Mouse (Mus musculus): Measurements from ENCODE around the gene Cd99l2. TPM values are rescaled to one million over a fixed set of nuclear protein-coding genes. Genes with fewer than 3 reads are reported as not detected.

Cd99l2 gene
- polyA plus RNA-seq, 1 experiment: 6.2 TPM

DNA sequence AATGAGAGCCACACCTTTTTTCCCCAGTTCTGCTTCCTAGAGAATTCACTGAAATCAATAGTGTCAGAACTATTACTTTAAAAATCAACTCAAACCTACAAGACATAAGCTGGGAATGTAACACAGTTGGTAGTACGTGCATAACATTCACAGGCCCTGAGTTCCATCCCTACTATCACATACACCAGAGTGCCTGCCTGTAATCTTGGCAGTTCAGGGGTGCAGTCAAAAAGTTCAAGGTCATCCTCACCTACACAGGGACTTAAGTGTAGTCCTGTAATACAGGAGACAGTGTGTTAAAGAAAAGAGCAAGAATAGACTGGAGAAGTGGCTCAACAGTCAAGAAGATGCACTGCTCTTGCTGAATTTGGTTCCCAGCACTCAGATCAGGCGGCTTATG lies 10.4 kb downstream of the Cd99l2 start:
- Histone ChIP-seq H3K27ac (ENCODE audit: control insufficient read depth, insufficient read depth, low read depth, low read length, poor library complexity) (no peak overlapping the region), H3K4me3 (replicated peaks; ENCODE audit: control insufficient read depth, low read depth, low read length) (no peak overlapping the region), H3K4me1 (ENCODE audit: control insufficient read depth, insufficient read depth, low read length) (no peaks in the 10 kb centered on the region)
- no peak for TF ChIP-seq CTCF (IDR thresholded peaks at IDR 0.05; ENCODE audit: control insufficient read depth, insufficient read depth, low read length)
- TF ChIP-seq POLR2A (IDR thresholded peaks at IDR 0.05; ENCODE audit: borderline replicate concordance, control insufficient read depth, low read depth, low read length): no peak
- 81% methylated on average over 2 of the region's 2 CpGs for WGBS

DNA sequence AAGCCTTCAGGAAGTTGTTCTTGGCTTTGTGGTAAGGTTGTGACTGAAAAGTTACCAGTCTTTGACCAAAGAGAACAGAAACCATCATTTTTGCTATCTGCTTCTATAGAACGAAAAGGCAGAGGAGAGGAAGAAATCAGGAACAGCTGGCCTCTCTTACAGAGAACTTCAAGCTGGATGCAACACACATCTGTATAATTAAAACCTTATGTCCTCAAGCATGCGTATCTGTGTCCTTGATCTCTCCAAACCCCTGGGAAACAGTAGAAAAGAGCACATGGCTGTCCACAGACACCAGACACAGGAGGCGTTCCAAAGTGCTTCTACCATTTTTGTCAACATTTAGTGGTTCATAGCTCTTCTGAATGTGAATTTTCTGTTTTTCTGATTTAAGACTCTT lies 16.7 kb downstream of the Cd99l2 start:
- Histone ChIP-seq H3K27ac (ENCODE audit: control insufficient read depth, insufficient read depth, low read depth, low read length, poor library complexity) (no peak overlapping the region), H3K4me1 (ENCODE audit: control insufficient read depth, insufficient read depth, low read length) (peaks cover 2% of the 10 kb centered on the region)

DNA sequence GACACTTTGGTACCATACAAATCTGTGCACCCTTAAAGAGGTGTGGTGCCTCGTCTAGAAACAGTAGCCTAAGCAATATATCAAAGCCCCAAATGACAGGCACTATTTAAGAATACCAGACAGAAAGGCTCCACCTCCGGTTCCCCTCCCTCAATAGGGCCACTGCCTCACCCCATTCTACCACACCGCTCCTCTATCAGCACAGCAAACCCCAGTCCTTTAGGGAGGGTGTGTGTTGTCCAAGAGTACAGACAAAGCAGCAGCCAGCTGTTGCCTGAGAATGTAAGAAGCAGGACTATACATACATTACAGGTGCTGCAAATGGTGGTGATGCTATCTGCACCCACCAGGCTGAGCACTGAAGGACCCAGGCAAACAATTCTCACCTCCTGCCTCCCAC lies 17.2 kb downstream of the Cd99l2 start:
- Histone ChIP-seq H3K4me1 (ENCODE audit: control insufficient read depth, insufficient read depth, low read length) (peaks cover 2% of the 10 kb centered on the region), H3K4me3 (replicated peaks; ENCODE audit: control insufficient read depth, low read depth, low read length) (no peak overlapping the region), H3K27ac (ENCODE audit: control insufficient read depth, insufficient read depth, low read depth, low read length, poor library complexity) (no peak overlapping the region)
- TF ChIP-seq CTCF (IDR thresholded peaks at IDR 0.05; ENCODE audit: control insufficient read depth, insufficient read depth, low read length): no peak
- WGBS: 34% methylated on average over 3 of the region's 3 CpGs

More for the DNA sequence above, 16.7 kb downstream of the Cd99l2 start:
- 48% methylated on average over 3 of the region's 3 CpGs for WGBS
- TF ChIP-seq POLR2A (IDR thresholded peaks at IDR 0.05; ENCODE audit: borderline replicate concordance, control insufficient read depth, low read depth, low read length) (no peak), CTCF (IDR thresholded peaks at IDR 0.05; ENCODE audit: control insufficient read depth, insufficient read depth, low read length) (no peak)
- no peak overlapping the region for H3K4me3 ChIP-seq (replicated peaks; ENCODE audit: control insufficient read depth, low read depth, low read length)

DNA sequence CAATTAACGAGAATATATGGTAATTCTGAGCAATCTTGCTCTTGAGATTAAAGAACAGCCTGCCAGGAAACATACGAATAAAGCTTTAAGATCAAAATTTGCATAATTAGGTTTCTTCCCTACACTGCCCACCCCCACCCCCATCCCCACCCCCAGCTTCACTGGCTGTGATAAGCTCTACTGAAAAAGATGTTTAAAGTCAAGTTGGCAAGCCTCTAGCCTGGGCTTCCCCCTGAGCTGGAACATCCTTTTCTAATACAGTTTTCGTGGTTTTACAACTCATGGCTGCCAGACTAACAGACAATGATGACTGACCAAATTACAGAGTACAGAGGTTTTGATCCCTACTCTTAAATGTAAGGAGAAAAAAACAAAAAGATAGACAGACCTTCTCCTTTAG lies 17.6 kb downstream of the Cd99l2 start:
- no peak for TF ChIP-seq CTCF (IDR thresholded peaks at IDR 0.05; ENCODE audit: control insufficient read depth, insufficient read depth, low read length)
- TF ChIP-seq POLR2A (IDR thresholded peaks at IDR 0.05; ENCODE audit: borderline replicate concordance, control insufficient read depth, low read depth, low read length): no peak
- 57% methylated on average over 3 of the region's 3 CpGs for WGBS
- no peak overlapping the region for H3K4me3 ChIP-seq (replicated peaks; ENCODE audit: control insufficient read depth, low read depth, low read length)
- no peak overlapping the region for H3K27ac ChIP-seq (ENCODE audit: control insufficient read depth, insufficient read depth, low read depth, low read length, poor library complexity)
- H3K4me1 ChIP-seq (ENCODE audit: control insufficient read depth, insufficient read depth, low read length): peaks cover 2% of the 10 kb centered on the region

DNA sequence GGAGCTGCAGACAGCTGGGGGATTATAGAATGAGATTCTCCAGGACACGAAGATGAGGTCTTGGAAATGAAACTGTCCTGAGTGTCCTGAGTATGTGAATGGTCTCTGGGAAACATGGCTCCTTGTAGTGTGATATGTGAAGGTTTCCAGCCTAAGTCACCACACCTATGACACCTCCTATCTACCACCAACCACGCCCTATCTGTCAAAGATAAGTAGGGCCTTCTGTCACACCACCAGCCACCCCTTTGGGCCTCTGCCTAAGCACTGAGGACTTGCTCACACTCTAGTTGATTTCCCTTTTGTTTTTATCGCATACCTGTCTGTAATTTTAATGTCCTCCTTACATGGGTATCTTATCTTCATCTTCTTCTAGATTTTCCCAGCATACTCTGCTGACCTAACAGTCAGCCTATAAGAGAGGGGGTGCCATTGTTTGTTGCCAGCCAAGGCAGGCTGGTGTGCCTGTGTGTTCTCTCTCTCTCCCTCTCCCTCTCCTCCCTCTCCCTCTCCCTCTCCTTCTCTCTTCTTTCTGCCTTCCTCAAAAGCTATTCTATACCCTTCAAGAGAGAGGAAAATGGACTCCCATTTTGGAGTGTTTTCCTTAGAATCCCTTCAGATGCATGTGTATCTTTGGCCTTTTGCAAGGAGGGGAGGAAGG lies 18.2 kb downstream of the Cd99l2 start:
- Histone ChIP-seq H3K4me1 (ENCODE audit: control insufficient read depth, insufficient read depth, low read length) (peaks cover 2% of the 10 kb centered on the region), H3K27ac (ENCODE audit: control insufficient read depth, insufficient read depth, low read depth, low read length, poor library complexity) (no peak overlapping the region), H3K4me3 (replicated peaks; ENCODE audit: control insufficient read depth, low read depth, low read length) (no peak overlapping the region)
- TF ChIP-seq POLR2A (IDR thresholded peaks at IDR 0.05; ENCODE audit: borderline replicate concordance, control insufficient read depth, low read depth, low read length) (no peak), CTCF (IDR thresholded peaks at IDR 0.05; ENCODE audit: control insufficient read depth, insufficient read depth, low read length) (no peak)
- 67% methylated on average over 3 of the region's 3 CpGs for whole genome bisulfite sequencing

DNA sequence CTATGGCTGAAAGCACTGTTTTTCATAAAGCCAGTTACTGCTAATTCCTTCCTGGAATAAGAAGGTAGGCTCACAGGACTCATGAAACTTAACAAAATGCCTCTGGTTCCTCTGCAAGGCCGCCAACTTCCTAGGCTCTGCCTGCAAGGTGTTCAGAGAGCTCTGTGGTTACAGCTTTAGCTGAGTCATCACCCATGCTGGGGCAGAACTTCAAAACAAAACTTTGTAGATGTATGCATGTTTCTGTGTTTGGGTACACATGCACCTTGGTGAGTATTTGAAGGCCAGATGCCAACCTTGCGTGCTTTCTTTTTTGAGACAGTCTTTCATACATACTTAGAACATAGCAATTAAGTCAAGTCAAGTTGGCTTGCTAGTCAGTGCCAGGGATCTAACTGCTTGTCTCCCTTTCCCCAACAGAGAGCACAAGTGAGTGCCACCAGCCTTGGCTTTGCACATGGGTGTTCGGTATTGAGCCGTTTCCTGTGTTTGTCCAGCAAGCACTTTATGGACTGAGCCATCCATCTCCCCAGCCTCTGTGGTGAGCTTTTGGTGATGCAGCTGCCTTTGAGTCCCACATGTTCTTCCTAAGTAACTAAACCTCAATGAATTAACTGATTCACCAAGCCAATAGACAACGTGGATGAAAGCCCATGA lies 23.9 kb downstream of the Cd99l2 start:
- Histone ChIP-seq H3K4me3 (replicated peaks; ENCODE audit: control insufficient read depth, low read depth, low read length) (no peak overlapping the region), H3K27ac (ENCODE audit: control insufficient read depth, insufficient read depth, low read depth, low read length, poor library complexity) (no peak overlapping the region), H3K4me1 (ENCODE audit: control insufficient read depth, insufficient read depth, low read length) (no peaks in the 10 kb centered on the region)
- TF ChIP-seq POLR2A (IDR thresholded peaks at IDR 0.05; ENCODE audit: borderline replicate concordance, control insufficient read depth, low read depth, low read length) (no peak), CTCF (IDR thresholded peaks at IDR 0.05; ENCODE audit: control insufficient read depth, insufficient read depth, low read length) (no peak)
- 33% methylated on average over 5 of the region's 5 CpGs for WGBS

DNA sequence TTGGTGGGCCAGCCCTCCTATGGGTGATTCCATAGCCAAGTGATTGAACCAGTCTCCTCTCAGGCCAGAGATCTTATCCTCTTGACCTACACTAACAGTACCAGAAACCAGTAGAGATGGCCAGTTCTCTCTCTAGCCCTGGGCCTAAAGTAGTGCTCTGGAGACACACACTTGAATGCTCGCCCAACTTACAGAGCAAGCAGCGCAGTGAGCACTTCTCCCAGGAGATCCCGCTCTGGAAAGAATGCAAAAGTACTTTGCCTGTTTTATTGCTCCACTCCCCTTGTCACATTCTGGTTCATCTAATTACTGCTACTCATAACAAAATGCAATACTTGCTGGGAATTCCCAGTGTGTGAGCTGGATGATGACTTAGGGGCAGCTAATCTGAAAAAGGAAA lies 25.2 kb downstream of the Cd99l2 start:
- H3K27ac ChIP-seq (ENCODE audit: control insufficient read depth, insufficient read depth, low read depth, low read length, poor library complexity): no peak overlapping the region
- no peak overlapping the region for H3K4me3 ChIP-seq (replicated peaks; ENCODE audit: control insufficient read depth, low read depth, low read length)
- no peak for TF ChIP-seq CTCF (IDR thresholded peaks at IDR 0.05; ENCODE audit: control insufficient read depth, insufficient read depth, low read length)
- TF ChIP-seq POLR2A (IDR thresholded peaks at IDR 0.05; ENCODE audit: borderline replicate concordance, control insufficient read depth, low read depth, low read length): no peak
- 86% methylated on average over 3 of the region's 3 CpGs for WGBS
- H3K4me1 ChIP-seq (ENCODE audit: control insufficient read depth, insufficient read depth, low read length): no peaks in the 10 kb centered on the region

DNA sequence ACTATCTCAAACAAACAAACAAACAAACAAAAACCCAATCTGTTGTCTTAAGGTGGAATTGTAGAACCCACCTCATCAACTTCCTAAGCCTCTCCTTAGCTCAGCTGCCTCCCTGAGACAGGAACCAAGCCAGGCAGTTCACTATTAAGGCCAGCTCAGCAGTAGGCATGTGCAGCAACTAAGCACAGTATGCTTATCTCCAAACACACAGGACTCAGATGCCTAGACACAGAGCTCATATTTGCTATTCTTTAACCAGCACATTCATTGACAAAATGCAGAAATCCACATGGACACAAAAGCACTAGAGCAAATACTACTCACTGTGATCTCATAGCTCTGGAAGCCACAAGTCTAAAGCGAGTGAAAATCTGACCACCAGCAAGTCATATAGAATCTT lies 27.2 kb downstream of the Cd99l2 start:
- TF ChIP-seq CTCF (IDR thresholded peaks at IDR 0.05; ENCODE audit: control insufficient read depth, insufficient read depth, low read length): no peak
- TF ChIP-seq POLR2A (IDR thresholded peaks at IDR 0.05; ENCODE audit: borderline replicate concordance, control insufficient read depth, low read depth, low read length): no peak
- 72% methylated on average over 1 of the region's 1 CpGs for WGBS
- no peak overlapping the region for H3K4me3 ChIP-seq (replicated peaks; ENCODE audit: control insufficient read depth, low read depth, low read length)
- H3K4me1 ChIP-seq (ENCODE audit: control insufficient read depth, insufficient read depth, low read length): no peaks in the 10 kb centered on the region
- no peak overlapping the region for H3K27ac ChIP-seq (ENCODE audit: control insufficient read depth, insufficient read depth, low read depth, low read length, poor library complexity)

All from bone marrow, adult 2 months (tissue).